Mouse (Mus musculus) liver, adult 2 months (tissue): ENCODE results near the gene Nr4a3.

ENCODE experiments used
- CTCF ChIP-seq: fragments of 200-500 bp; IDR thresholded peaks from 2 replicates; pipeline ENCODE4 v1.5.1; 2011; ENCODE audit warnings: low read depth, low read length, control low read depth
- POLR2A ChIP-seq: fragments of 200-500 bp; IDR thresholded peaks from 2 replicates; pipeline ENCODE4 v1.6.1; 2011; ENCODE audit warnings: low read length, control low read depth; ENCODE audit not compliant: insufficient read depth; ENCODE audit errors: extremely low read depth

DNA sequence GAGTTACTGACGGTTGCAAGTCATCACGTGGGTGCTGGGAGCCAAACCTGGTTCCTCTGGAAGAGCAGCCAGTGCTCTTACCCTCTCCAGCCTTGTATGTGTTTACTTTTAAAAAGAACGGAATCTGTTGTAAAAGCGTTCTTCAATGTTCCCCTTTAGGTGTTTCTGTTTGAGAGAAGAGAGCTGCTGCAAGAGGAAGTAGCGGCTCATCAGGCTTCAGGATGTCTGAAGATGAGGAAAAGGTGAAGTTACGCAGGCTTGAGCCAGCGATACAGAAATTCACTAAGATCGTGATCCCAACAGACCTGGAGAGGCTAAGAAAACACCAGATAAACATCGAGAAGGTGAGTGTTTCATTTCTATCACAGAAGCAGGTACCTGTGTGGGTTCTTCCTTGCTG is 86.7 kb downstream of the Nr4a3 start:
- TF ChIP-seq CTCF: no peak
- no peak for TF ChIP-seq POLR2A
